Mouse (Mus musculus): ENCODE results near the gene Pigk.

The Pigk gene

GRCm38 (mm10) chr3:152856095-152856494 lies 142.2 kb downstream of the Pigk start:
- DNase-seq = no peak

GRCm38 (mm10) chr3:152861450-152861849 lies 147.6 kb downstream of the Pigk start:
- DNase-seq = no peak

GRCm38 (mm10) chr3:152861978-152862377 lies 148.1 kb downstream of the Pigk start:
- DNase-seq = no peak

GRCm38 (mm10) chr3:152866035-152866965 lies 152.4 kb downstream of the Pigk start:
- DNase-seq = no peak

DNA sequence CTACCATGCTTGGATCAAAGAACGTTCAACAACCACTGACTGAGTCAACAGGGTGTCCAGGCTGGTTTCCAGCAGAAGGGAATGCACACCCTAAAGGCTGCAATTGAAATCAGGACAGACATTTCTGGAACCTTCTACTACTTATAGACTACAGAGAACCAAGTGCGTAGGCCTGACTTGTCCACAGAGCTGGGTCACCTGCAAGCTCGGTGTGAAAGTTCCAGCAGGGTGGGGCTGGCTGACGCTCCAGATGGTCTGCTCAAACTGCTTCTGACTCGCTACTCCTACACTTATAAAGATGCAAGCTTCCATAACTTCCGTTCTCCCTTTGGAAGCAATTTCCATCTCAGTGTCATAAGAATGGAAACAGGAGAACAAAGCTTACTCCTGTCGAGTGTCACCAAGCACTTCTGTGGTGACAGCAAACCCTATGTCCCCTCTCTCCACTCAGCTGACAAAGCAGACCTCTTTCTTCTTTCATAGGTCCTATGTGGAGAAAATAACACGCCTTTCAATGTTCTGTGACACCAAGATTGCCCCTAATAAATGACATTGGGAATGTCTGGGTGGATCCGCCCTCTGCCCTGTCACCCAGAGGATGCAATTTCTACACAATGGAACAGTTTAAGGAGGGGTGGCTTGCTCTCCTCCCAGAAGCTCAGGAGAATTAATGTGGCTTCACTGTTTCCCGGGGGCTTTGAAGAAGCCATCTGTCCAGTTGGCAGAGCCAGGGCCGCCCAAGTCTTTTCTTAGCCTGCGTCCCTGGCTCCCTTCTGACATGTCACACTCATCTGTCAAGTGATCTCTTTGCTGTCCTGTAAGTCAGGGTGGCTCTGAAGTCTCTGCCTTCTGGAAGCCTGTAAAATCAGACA lies 154.0 kb downstream of the Pigk start:
- DNase-seq = peak; percentile 55

DNA sequence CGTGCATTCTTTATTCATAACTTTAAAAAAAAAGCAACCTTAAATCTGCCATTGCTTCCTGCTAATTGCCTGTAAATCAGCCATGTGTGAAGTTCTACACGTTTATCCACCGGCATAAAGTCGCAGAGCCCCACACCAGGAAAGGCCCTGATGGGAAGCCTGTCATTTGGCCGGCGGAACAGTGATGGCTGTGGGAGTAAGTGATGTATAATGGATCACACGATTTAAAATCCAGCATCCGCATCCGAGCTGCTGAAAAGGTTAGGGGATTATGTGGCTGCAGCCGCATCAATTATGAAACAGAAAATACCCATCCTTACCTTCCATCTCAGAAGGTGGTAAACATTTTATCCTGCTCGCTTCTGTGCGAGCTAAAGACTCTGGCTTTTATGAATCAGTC lies 158.2 kb downstream of the Pigk start:
- DNase-seq = peak; percentile 38

DNA sequence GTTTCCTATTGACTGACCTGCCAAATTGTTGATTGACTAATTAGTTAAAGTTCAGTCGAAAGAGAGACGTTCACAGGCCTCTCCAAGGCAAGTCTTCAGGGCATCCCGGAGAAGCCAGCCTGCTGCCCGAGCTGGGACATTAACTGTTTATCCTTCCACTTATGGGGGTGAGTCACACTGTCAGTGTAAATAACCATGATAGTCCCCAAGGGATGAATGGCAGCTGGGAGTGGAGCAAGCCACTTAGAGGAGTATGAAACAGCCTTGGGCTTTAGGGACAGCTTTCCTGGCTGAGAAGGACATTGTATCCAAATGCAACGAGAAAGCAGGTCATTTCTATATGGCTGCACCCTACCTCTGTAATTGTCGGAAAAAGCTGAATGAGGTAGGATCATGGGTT lies 158.7 kb downstream of the Pigk start:
- DNase-seq = peak; percentile 68

GRCm38 (mm10) chr3:152874431-152875355 lies 160.8 kb downstream of the Pigk start:
- peak; percentile 67 for DNase-seq

GRCm38 (mm10) chr3:152875723-152876290 lies 161.9 kb downstream of the Pigk start:
- no peak for DNase-seq

DNA sequence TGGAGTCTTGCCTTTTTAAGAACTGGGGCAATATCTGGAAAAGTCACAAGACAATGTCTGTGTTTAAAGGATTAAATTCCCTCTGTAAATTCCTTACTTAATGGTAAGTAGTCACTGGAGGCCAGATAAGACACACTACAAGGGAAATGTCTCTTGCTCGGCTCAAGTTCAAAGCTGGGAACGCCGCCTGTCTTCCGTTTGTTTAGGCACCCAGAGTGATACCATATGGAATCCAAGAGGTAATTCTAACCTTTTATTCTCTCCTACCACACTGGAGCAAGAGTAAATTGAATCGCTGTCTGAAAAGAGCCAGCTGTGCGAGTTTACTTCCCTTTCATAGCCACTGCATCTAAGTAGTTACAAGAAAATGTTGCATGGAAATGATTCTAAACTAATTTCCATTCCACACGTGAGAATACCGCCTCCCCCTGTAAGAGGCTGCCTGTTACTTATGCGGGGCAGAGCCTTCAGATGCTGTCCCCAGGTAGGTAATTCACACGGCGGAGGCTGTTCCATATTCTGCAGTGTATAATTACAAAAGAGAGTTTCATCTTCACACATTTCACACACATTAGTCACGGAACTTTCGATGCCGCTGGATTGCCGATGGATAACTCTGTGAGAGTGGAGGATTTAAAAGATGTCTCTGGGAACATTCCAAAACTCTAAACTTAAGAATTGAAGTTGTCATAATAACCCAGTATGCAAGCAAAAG lies 166.4 kb downstream of the Pigk start:
- no peak for DNase-seq

- no peak for DNase-seq
Observed at GRCm38 (mm10) chr3:152881706-152882105, 167.8 kb downstream of the Pigk start.

DNA sequence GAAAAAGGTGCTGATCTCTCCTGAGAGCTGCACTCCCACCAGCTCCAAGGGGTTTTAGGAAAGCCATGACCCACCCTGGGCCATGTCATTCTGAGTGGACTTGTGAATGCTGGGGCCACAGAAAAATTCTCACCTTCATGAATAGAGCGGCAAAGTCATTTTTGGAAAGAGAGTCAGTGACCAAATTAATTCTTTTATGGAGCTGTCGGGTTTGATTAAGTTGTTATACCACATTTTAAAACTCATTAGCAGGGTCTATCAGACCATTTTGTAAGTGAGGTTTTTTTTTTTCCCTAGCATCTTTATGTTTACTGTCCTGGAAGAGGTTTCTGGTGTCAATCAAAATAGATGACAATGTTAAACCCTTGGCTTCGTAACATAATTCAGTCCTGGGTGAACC lies 169.7 kb downstream of the Pigk start:
- peak; percentile 56 for DNase-seq

- no peak for DNase-seq
Observed at GRCm38 (mm10) chr3:152886749-152887148, 172.8 kb downstream of the Pigk start.

GRCm38 (mm10) chr3:152888116-152888515 lies 174.2 kb downstream of the Pigk start:
- peak; percentile 68 for DNase-seq

- no peak for DNase-seq
Observed at GRCm38 (mm10) chr3:152894935-152895334, 181.0 kb downstream of the Pigk start.

DNA sequence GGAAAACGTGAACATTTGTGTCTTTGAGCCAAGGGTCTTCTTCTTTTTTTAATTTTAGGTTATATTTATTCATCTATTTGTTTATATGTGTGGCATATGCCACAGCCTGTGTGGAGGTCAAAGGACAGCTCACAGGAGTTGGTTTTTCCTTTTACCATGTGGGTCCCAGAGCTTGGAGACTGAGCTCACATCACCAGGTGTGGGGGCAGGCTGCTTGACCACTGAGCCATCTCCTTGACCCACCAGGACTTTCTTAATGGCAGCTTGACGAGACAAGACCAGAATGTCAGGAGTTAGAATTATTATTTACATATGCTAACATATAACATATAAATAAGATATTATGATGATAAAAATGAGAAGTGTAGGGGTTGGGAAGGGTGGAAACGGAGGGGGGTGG lies 182.2 kb downstream of the Pigk start:
- DNase-seq = no peak

DNA sequence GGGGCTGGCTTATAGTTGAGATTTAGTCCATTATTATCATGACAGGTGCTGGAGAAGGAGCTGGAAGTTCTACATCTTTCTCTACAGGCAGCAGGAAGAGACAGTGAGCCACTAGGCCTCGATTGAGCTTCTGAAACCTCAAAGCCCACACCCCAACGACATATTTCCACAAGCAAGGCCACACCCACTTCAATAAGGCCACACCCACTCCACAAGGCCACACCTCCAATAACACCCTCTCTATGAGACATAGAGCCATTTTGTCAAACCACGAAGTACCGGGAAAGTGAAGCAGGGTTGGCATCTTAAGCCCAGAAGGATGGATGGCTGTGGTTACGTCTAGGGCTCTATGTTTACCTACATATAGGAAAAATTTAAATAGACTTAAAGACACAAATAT lies 183.3 kb downstream of the Pigk start:
- no peak for DNase-seq

DNA sequence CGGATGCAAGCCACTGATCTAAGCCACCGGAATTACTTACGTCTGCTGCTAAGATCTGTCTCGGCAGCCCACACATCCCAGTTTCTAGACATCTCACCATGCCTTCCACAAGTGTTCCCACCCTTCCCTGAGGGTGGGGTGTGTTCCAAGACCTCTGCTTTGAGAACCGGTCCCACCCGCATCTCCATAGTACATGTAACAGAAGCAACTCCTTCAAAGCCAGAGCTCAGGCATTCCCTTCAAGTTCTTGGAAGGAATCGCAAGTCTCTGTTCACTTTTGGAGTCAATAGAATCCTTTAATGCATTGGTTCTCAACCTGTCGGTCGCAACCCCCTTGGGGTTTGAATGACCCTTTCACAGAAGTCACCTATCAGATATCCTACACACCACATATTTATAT lies 185.0 kb downstream of the Pigk start:
- DNase-seq = no peak

DNA sequence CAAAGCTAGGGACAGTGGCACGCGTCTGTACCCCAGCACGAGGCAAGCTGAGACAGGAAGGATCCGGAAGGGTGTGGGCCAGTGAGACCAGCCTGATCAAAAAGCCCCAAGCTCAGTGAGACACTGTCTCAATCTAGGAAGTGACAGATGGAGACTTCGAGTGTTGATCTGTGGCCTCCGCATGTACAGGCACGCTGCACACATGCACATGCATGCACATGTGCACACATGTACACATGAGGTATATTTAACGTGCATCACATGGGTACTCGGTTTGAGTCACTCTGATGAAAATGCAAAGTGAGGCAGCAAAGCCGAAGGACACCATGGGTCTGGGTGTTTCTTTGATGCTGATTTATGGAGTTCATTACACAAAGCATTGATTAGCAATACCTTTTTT lies 191.1 kb downstream of the Pigk start:
- DNase-seq = no peak

DNA sequence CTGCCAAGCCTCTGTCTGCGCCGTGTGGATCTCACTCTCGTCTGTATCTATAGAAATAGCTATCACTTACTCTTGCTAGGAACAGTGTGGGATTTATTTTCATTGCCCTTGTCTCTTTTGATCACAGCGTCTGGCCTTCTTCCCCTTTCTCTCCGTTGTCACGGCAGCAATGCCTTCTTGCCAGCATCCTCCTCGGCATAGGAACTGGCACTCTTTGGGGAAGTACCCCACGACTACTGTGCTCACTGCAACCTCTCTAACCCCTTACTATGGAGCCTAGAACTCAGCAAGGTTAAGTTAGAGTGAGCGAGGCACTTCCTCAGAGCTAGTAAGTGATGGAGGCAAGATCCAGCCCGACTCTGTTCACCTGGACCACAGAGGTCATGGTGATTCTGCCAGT lies 191.9 kb downstream of the Pigk start:
- DNase-seq = no peak

GRCm38 (mm10) chr3:152907087-152907486 lies 193.2 kb downstream of the Pigk start:
- DNase-seq = no peak

DNA sequence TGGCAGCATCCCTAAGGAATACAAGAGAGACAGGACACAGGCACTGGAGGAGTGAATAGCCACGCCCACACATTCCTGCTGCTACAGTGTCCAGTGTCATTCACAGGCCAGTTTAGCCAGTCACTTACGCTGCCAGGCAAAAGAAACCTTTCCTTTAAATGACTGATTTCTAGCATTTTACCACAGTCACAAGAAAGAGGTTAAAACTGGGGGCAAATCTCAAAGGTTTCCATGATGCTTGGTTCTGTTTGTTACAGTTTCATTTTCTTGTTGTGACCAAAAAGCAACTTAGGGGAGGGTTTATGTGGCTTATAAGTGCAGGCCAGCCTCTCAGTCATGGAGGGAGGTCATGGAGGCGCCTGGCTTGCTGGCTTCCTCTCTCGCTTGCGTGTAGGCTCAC lies 193.8 kb downstream of the Pigk start:
- DNase-seq = no peak
